Mouse (Mus musculus): ENCODE results near the gene Mdk. TPM values are rescaled to one million over a fixed set of nuclear protein-coding genes. Genes with fewer than 3 reads are reported as not detected.

The Mdk gene
- polyA plus RNA-seq, 1 experiment from 2014 or later = 965 TPM

GRCm38 (mm10) chr2:91960459-91960858 is 28.4 kb upstream of the Mdk start:
- Histone ChIP-seq H3K9ac (ENCODE audit: low read depth, low read length) (no peak overlapping the region), H3K27ac (ENCODE audit: low read depth, low read length) (no peak overlapping the region), H3K36me3 (ENCODE audit: control insufficient read depth, insufficient read depth, low read length) (no peaks in the 10 kb centered on the region), H3K27me3 (ENCODE audit: control insufficient read depth, insufficient read depth, low read length) (no peaks in the 10 kb centered on the region), H3K9me3 (replicated peaks; ENCODE audit: control insufficient read depth, low read length) (no peaks in the 10 kb centered on the region), H3K4me1 (ENCODE audit: control insufficient read depth, insufficient read depth, low read length) (peaks cover 73% of the 10 kb centered on the region), H3K4me3 (ENCODE audit: low read depth, low read length) (no peak overlapping the region), H3K4me2 (no peak overlapping the region)
- WGBS (ENCODE audit: insufficient replicate concordance) = 87% methylated on average over 5 of the region's 5 CpGs
- no peak for ATAC-seq (replicated peaks; ENCODE audit: insufficient number of reproducible peaks, low FRiP score, low TSS enrichment)

- H3K36me3 ChIP-seq (ENCODE audit: control insufficient read depth, insufficient read depth, low read length) = no peaks in the 10 kb centered on the region
- 80% methylated on average over 11 of the region's 11 CpGs for WGBS (ENCODE audit: insufficient replicate concordance)
- no peaks in the 10 kb centered on the region for H3K27me3 ChIP-seq (ENCODE audit: control insufficient read depth, insufficient read depth, low read length)
- H3K9ac ChIP-seq (ENCODE audit: low read depth, low read length) = peak overlapping the region; percentile 59; the same call in 1 of the 2 replicates
- peaks cover 73% of the 10 kb centered on the region for H3K4me1 ChIP-seq (ENCODE audit: control insufficient read depth, insufficient read depth, low read length)
- no peak overlapping the region for H3K4me3 ChIP-seq (ENCODE audit: low read depth, low read length)
- no peak overlapping the region; the same call in 1 of the 2 replicates for H3K4me2 ChIP-seq
- no peak for ATAC-seq (replicated peaks; ENCODE audit: insufficient number of reproducible peaks, low FRiP score, low TSS enrichment)
- H3K9me3 ChIP-seq (replicated peaks; ENCODE audit: control insufficient read depth, low read length) = no peaks in the 10 kb centered on the region
- no peak overlapping the region for H3K27ac ChIP-seq (ENCODE audit: low read depth, low read length)
Measured at GRCm38 (mm10) chr2:91959544-91960410, 27.7 kb upstream of the Mdk start.

- H3K36me3 ChIP-seq (ENCODE audit: control insufficient read depth, insufficient read depth, low read length) = no peaks in the 10 kb centered on the region
- peaks cover 74% of the 10 kb centered on the region for H3K4me1 ChIP-seq (ENCODE audit: control insufficient read depth, insufficient read depth, low read length)
- H3K4me2 ChIP-seq = no peak overlapping the region; the same call in 1 of the 2 replicates
- H3K4me3 ChIP-seq (ENCODE audit: low read depth, low read length) = no peak overlapping the region
- H3K27me3 ChIP-seq (ENCODE audit: control insufficient read depth, insufficient read depth, low read length) = no peaks in the 10 kb centered on the region
- H3K9ac ChIP-seq (ENCODE audit: low read depth, low read length) = peak overlapping the region; percentile 59; the same call in 1 of the 2 replicates
- ATAC-seq (replicated peaks; ENCODE audit: insufficient number of reproducible peaks, low FRiP score, low TSS enrichment) = no peak
- H3K27ac ChIP-seq (ENCODE audit: low read depth, low read length) = no peak overlapping the region
- H3K9me3 ChIP-seq (replicated peaks; ENCODE audit: control insufficient read depth, low read length) = no peaks in the 10 kb centered on the region
- WGBS (ENCODE audit: insufficient replicate concordance) = 42% methylated on average over 10 of the region's 10 CpGs
Measured at GRCm38 (mm10) chr2:91958701-91959457, 26.8 kb upstream of the Mdk start.

GRCm38 (mm10) chr2:91958049-91958448 is 26.0 kb upstream of the Mdk start:
- H3K9me3 ChIP-seq (replicated peaks; ENCODE audit: control insufficient read depth, low read length) = no peaks in the 10 kb centered on the region
- no peak overlapping the region for H3K9ac ChIP-seq (ENCODE audit: low read depth, low read length)
- H3K27ac ChIP-seq (ENCODE audit: low read depth, low read length) = no peak overlapping the region; the same call in 1 of the 2 replicates
- no peaks in the 10 kb centered on the region for H3K36me3 ChIP-seq (ENCODE audit: control insufficient read depth, insufficient read depth, low read length)
- 86% methylated on average over 8 of the region's 8 CpGs for WGBS (ENCODE audit: insufficient replicate concordance)
- no peak overlapping the region for H3K4me3 ChIP-seq (ENCODE audit: low read depth, low read length)
- H3K4me1 ChIP-seq (ENCODE audit: control insufficient read depth, insufficient read depth, low read length) = peaks cover 80% of the 10 kb centered on the region
- no peaks in the 10 kb centered on the region for H3K27me3 ChIP-seq (ENCODE audit: control insufficient read depth, insufficient read depth, low read length)
- ATAC-seq (replicated peaks; ENCODE audit: insufficient number of reproducible peaks, low FRiP score, low TSS enrichment) = no peak
- H3K4me2 ChIP-seq = 0 out of 2 replicates have a peak overlapping the region, but pooled peaks have one; percentile 54

- Histone ChIP-seq H3K36me3 (ENCODE audit: control insufficient read depth, insufficient read depth, low read length) (no peaks in the 10 kb centered on the region), H3K4me1 (ENCODE audit: control insufficient read depth, insufficient read depth, low read length) (peaks cover 75% of the 10 kb centered on the region), H3K4me3 (ENCODE audit: low read depth, low read length) (no peak overlapping the region), H3K4me2 (peak overlapping the region; percentile 54), H3K27ac (ENCODE audit: low read depth, low read length) (peak overlapping the region; percentile 85), H3K9me3 (replicated peaks; ENCODE audit: control insufficient read depth, low read length) (no peaks in the 10 kb centered on the region), H3K9ac (ENCODE audit: low read depth, low read length) (peak overlapping the region; percentile 34; the same call in 1 of the 2 replicates), H3K27me3 (ENCODE audit: control insufficient read depth, insufficient read depth, low read length) (no peaks in the 10 kb centered on the region)
- ATAC-seq (replicated peaks; ENCODE audit: insufficient number of reproducible peaks, low FRiP score, low TSS enrichment) = peak; percentile 71
- 13% methylated on average over 4 of the region's 4 CpGs for WGBS (ENCODE audit: insufficient replicate concordance)
Measured at GRCm38 (mm10) chr2:91957096-91957495, 25.0 kb upstream of the Mdk start.

- Histone ChIP-seq H3K9ac (ENCODE audit: low read depth, low read length) (peak overlapping the region; percentile 39; the same call in 1 of the 2 replicates), H3K27me3 (ENCODE audit: control insufficient read depth, insufficient read depth, low read length) (no peaks in the 10 kb centered on the region), H3K9me3 (replicated peaks; ENCODE audit: control insufficient read depth, low read length) (no peaks in the 10 kb centered on the region), H3K36me3 (ENCODE audit: control insufficient read depth, insufficient read depth, low read length) (no peaks in the 10 kb centered on the region), H3K4me3 (ENCODE audit: low read depth, low read length) (no peak overlapping the region), H3K4me2 (no peak overlapping the region), H3K4me1 (ENCODE audit: control insufficient read depth, insufficient read depth, low read length) (peaks cover 72% of the 10 kb centered on the region), H3K27ac (ENCODE audit: low read depth, low read length) (no peak overlapping the region)
- WGBS (ENCODE audit: insufficient replicate concordance) = 77% methylated on average over 6 of the region's 6 CpGs
- ATAC-seq (replicated peaks; ENCODE audit: insufficient number of reproducible peaks, low FRiP score, low TSS enrichment) = no peak
Measured at GRCm38 (mm10) chr2:91955875-91956274, 23.8 kb upstream of the Mdk start.

GRCm38 (mm10) chr2:91955121-91955591 is 23.1 kb upstream of the Mdk start:
- no peaks in the 10 kb centered on the region for H3K9me3 ChIP-seq (replicated peaks; ENCODE audit: control insufficient read depth, low read length)
- H3K36me3 ChIP-seq (ENCODE audit: control insufficient read depth, insufficient read depth, low read length) = no peaks in the 10 kb centered on the region
- H3K27me3 ChIP-seq (ENCODE audit: control insufficient read depth, insufficient read depth, low read length) = no peaks in the 10 kb centered on the region
- H3K27ac ChIP-seq (ENCODE audit: low read depth, low read length) = no peak overlapping the region
- H3K4me3 ChIP-seq (ENCODE audit: low read depth, low read length) = no peak overlapping the region
- WGBS (ENCODE audit: insufficient replicate concordance) = 74% methylated on average over 4 of the region's 4 CpGs
- no peak for ATAC-seq (replicated peaks; ENCODE audit: insufficient number of reproducible peaks, low FRiP score, low TSS enrichment)
- H3K9ac ChIP-seq (ENCODE audit: low read depth, low read length) = peak overlapping the region; percentile 39; the same call in 1 of the 2 replicates
- peaks cover 76% of the 10 kb centered on the region for H3K4me1 ChIP-seq (ENCODE audit: control insufficient read depth, insufficient read depth, low read length)
- no peak overlapping the region for H3K4me2 ChIP-seq

- H3K4me3 ChIP-seq (ENCODE audit: low read depth, low read length) = no peak overlapping the region
- WGBS (ENCODE audit: insufficient replicate concordance) = 7% methylated on average over 5 of the region's 5 CpGs
- peak overlapping the region; percentile 21 for H3K4me2 ChIP-seq
- no peaks in the 10 kb centered on the region for H3K27me3 ChIP-seq (ENCODE audit: control insufficient read depth, insufficient read depth, low read length)
- peak overlapping the region; percentile 77 for H3K27ac ChIP-seq (ENCODE audit: low read depth, low read length)
- H3K9ac ChIP-seq (ENCODE audit: low read depth, low read length) = peak overlapping the region; percentile 43; the same call in 1 of the 2 replicates
- H3K9me3 ChIP-seq (replicated peaks; ENCODE audit: control insufficient read depth, low read length) = no peaks in the 10 kb centered on the region
- H3K36me3 ChIP-seq (ENCODE audit: control insufficient read depth, insufficient read depth, low read length) = no peaks in the 10 kb centered on the region
- H3K4me1 ChIP-seq (ENCODE audit: control insufficient read depth, insufficient read depth, low read length) = peaks cover 77% of the 10 kb centered on the region
- ATAC-seq (replicated peaks; ENCODE audit: insufficient number of reproducible peaks, low FRiP score, low TSS enrichment) = no peak
Measured at GRCm38 (mm10) chr2:91953825-91954224, 21.7 kb upstream of the Mdk start.
